Mouse (Mus musculus) kidney, postnatal 0 days (tissue): ENCODE measurements at regions not wholly inside any gene's neighbourhood (a gene's known extent, or its start where the extent isn't known, plus 50 kb on each side); places are given as distances from the start of the nearest gene placed in this dataset.

Experiments used
- ATAC-seq: fragments of 200-750 bp; cut with Nextera tagmentation; replicated peaks from 2 replicates; pipeline ENCODE4 v1.8.0; 2017; ENCODE audit warnings: low read depth, moderate number of reproducible peaks, moderate TSS enrichment, moderate library complexity; ENCODE audit not compliant: low FRiP score
- DNase-seq: peaks from one replicate; pipeline ENCODE4 v3.0.0-alpha.2; 2016; ENCODE audit warnings: low spot score
- H3K27ac ChIP-seq: fragments of 300-500 bp; sonication (generic); 2 replicates; pipeline ENCODE4 v1.5.1; 2014; ENCODE audit warnings: mild to moderate bottlenecking
- H3K27me3 ChIP-seq: fragments of 300-500 bp; sonication (generic); 2 replicates; pipeline ENCODE4 v1.6.1; 2014; ENCODE audit warnings: low read length, mixed read lengths; ENCODE audit not compliant: insufficient read depth
- H3K36me3 ChIP-seq: fragments of 300-500 bp; sonication (generic); 2 replicates; pipeline ENCODE4 v1.6.1; 2014; ENCODE audit warnings: low read length, mixed read lengths; ENCODE audit not compliant: insufficient read depth
- H3K4me1 ChIP-seq: fragments of 300-500 bp; sonication (generic); replicated peaks from 2 replicates; pipeline ENCODE4 v1.6.1; 2014; ENCODE audit warnings: antibody characterized with exemption, low read length, mixed read lengths; ENCODE audit not compliant: insufficient read depth
- H3K4me2 ChIP-seq: fragments of 300-500 bp; sonication (generic); 2 replicates; pipeline ENCODE4 v1.6.1; 2014; ENCODE audit warnings: mild to moderate bottlenecking, low read length, moderate library complexity, mixed read lengths
- H3K4me3 ChIP-seq: fragments of 300-500 bp; sonication (generic); replicated peaks from 2 replicates; pipeline ENCODE4 v1.5.1; 2014; ENCODE audit warnings: low read depth, low read length
- H3K9ac ChIP-seq: fragments of 300-500 bp; sonication (generic); 2 replicates; pipeline ENCODE4 v1.6.1; 2014; ENCODE audit warnings: low read depth, low read length
- H3K9me3 ChIP-seq: fragments of 300-500 bp; sonication (generic); replicated peaks from 2 replicates; pipeline ENCODE4 v1.6.1; 2016; ENCODE audit warnings: low read length, inconsistent platforms, mixed read lengths
- CTCF ChIP-seq: IDR thresholded peaks from 2 replicates; pipeline ENCODE4 v1.5.1; 2016; ENCODE audit warnings: antibody characterized with exemption, low read depth, mild to moderate bottlenecking, moderate library complexity
- WGBS: fragments of 180-500 bp; shearing (Covaris S2); extraction: QIAGEN DNeasy Blood & Tissue Kit; methylation state at CpG from one replicate; pipeline ENCODE4 v1.1.7; 2014; 5-methylcytosine and 5-hydroxymethylcytosine counted together

DNA sequence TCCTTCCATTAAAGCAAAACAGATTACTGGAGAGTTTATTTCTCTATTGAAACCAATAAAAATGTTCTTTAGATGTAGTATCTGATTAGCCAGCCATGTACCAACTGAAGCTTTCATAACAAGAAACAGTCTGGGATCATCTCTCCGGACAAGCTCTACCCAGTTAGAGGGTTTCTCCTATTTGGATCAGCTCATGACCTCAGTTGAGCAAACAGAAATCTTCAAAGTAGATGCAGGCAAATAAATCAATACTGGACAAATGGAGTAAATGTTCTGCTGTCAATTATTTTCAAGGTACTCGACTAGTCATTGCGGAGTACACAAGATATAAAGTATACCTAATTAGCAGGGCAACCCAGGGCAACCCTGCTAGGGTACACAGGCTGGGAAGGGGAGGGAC, 67.4 kb downstream of the Avpr1a start:
- DNase-seq (no peak), ATAC-seq (no peak)
- Histone ChIP-seq H3K4me1 (no peaks in the 10 kb centered on the region), H3K27me3 (no peaks in the 10 kb centered on the region), H3K4me2 (no peak overlapping the region), H3K27ac (no peak overlapping the region), H3K9ac (no peak overlapping the region), H3K9me3 (no peaks in the 10 kb centered on the region), H3K4me3 (no peak overlapping the region), H3K36me3 (no peaks in the 10 kb centered on the region)
- TF ChIP-seq CTCF, result no peak
- 85% methylated on average over 3 of the region's 3 CpGs for WGBS

DNA sequence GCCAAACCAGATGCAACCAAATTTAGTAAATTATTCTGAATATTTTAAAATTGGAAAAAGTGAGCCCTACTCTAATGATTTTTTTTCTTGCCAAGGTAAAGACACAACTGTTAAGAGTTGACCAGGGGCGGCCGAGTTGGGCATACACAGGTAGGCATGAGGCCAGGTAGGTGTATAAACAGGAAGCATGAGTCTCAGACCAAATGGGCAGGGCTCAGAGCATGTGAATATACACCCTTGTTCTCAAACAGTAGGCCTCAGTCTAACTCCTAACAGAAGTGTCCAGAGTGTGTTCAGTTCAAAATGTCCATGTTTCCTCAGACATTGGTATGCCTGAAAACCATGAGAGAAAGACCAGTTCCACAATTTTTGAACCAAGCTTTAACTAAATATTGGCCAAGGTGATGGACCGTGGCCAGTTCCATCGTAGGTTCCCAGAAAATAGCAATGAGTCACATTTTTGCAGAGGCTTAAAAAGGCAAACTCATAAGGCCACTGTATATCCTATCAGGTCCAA, 71.0 kb downstream of the Avpr1a start:
- no peak overlapping the region for H3K4me2 ChIP-seq
- 92% methylated on average over 4 of the region's 4 CpGs for WGBS
- TF ChIP-seq CTCF, result no peak
- H3K9ac ChIP-seq, result no peak overlapping the region
- ATAC-seq, result no peak
- no peak overlapping the region for H3K4me3 ChIP-seq
- H3K9me3 ChIP-seq, result no peaks in the 10 kb centered on the region
- H3K36me3 ChIP-seq, result no peaks in the 10 kb centered on the region
- DNase-seq, result no peak
- H3K27me3 ChIP-seq, result no peaks in the 10 kb centered on the region
- H3K27ac ChIP-seq, result no peak overlapping the region
- H3K4me1 ChIP-seq, result no peaks in the 10 kb centered on the region

DNA sequence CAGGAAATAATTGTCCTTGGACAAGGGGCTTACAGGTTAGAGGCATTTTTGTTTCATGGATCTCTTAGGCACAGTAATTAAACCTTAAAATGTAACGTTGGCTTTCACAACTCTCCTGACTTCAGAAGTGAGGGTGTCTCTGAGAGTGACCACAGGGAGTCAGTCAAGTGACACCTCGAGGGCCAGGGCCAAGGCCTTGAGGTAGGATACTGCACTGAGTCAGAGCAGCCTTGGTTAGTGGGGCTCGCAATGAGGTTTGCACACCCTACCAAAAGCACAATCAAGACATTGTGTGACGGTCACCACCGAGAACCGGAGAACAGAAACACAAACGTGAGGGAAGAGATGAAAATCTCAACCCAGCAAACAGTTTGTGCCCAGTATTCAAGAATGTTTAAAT, 71.7 kb downstream of the Avpr1a start:
- TF ChIP-seq CTCF, result no peak
- no peak for DNase-seq
- Histone ChIP-seq H3K9me3 (no peaks in the 10 kb centered on the region), H3K36me3 (no peaks in the 10 kb centered on the region), H3K4me2 (no peak overlapping the region), H3K4me3 (no peak overlapping the region), H3K27ac (no peak overlapping the region), H3K9ac (no peak overlapping the region), H3K27me3 (no peaks in the 10 kb centered on the region), H3K4me1 (no peaks in the 10 kb centered on the region)
- no peak for ATAC-seq
- WGBS, result 91% methylated on average over 7 of the region's 7 CpGs

DNA sequence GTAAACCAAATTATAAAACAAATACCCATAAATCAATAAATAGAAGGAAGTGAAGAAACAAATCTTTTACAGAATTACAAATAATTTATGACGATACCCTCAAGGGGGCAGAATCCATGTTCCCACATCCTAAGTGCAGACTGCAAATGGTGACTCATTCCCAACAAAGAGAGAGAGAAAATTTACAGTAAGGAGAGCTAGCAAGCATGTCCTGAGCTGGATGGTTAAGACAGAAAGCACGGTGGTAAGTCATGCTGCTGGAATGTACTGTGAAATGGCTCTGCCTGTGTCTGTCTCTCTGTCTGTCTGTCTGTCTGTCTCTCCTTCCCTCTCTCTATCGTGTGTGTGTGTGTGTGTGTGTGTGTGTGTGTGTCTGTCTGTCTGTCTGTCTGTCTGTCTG, 74.3 kb downstream of the Avpr1a start:
- ATAC-seq, result no peak; the same call in 1 of the 2 replicates
- peak; percentile 53 for DNase-seq
- Histone ChIP-seq H3K9me3 (no peaks in the 10 kb centered on the region), H3K4me1 (no peaks in the 10 kb centered on the region), H3K27ac (no peak overlapping the region), H3K9ac (no peak overlapping the region), H3K4me2 (no peak overlapping the region), H3K4me3 (no peak overlapping the region), H3K27me3 (no peaks in the 10 kb centered on the region), H3K36me3 (no peaks in the 10 kb centered on the region)
- 66% methylated on average over 3 of the region's 3 CpGs for WGBS
- no peak for TF ChIP-seq CTCF

DNA sequence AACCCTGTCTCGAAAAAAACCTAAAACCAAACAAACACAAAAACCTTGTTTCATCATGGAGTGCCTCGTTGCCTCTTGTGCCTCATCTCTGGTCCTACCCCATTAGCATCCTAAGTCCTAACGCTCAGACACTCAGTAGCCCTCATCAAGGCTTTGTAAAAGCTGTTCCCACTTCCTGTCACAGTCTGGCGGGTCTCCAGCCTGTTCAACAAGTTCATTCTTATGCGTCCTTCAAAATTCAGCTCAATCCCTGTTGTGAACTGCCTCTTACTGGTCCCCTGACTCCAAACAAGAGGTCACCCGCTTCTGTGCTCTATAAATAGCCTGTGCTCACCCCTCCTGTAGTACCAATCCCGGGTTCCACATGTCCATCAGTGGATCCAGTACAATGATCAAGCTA, 77.1 kb downstream of the Avpr1a start:
- 64% methylated on average over 7 of the region's 7 CpGs for WGBS
- no peaks in the 10 kb centered on the region for H3K9me3 ChIP-seq
- no peaks in the 10 kb centered on the region for H3K4me1 ChIP-seq
- peak; percentile 12 for DNase-seq
- H3K9ac ChIP-seq, result no peak overlapping the region
- H3K4me3 ChIP-seq, result no peak overlapping the region
- H3K4me2 ChIP-seq, result no peak overlapping the region
- ATAC-seq, result no peak
- no peaks in the 10 kb centered on the region for H3K36me3 ChIP-seq
- no peaks in the 10 kb centered on the region for H3K27me3 ChIP-seq
- TF ChIP-seq CTCF, result no peak
- no peak overlapping the region for H3K27ac ChIP-seq

DNA sequence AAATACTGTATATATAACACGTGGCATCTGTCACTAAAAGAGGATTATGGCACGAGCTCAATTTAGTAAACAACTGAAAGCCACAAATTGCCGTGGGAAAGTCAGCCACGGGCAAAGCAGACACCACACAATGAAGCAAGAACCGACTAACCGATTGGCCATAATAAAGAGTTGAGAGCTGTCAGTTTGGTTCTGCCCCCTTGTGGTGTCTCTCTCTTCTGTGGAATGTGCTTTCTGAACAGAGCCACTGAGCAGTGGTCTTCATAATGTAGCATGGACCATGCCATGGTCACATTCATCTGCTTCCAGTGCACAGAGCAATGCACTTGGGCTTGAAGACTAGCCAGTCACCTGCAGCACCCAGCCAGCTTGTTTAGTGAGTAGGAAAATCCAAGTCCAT, 77.5 kb downstream of the Avpr1a start:
- no peaks in the 10 kb centered on the region for H3K36me3 ChIP-seq
- H3K9me3 ChIP-seq, result no peaks in the 10 kb centered on the region
- H3K4me2 ChIP-seq, result no peak overlapping the region
- no peaks in the 10 kb centered on the region for H3K27me3 ChIP-seq
- H3K27ac ChIP-seq, result no peak overlapping the region
- H3K9ac ChIP-seq, result no peak overlapping the region
- H3K4me1 ChIP-seq, result no peaks in the 10 kb centered on the region
- H3K4me3 ChIP-seq, result no peak overlapping the region
- TF ChIP-seq CTCF, result peak; percentile 54
- DNase-seq (no peak), ATAC-seq (no peak)
- 84% methylated on average over 6 of the region's 6 CpGs for WGBS

DNA sequence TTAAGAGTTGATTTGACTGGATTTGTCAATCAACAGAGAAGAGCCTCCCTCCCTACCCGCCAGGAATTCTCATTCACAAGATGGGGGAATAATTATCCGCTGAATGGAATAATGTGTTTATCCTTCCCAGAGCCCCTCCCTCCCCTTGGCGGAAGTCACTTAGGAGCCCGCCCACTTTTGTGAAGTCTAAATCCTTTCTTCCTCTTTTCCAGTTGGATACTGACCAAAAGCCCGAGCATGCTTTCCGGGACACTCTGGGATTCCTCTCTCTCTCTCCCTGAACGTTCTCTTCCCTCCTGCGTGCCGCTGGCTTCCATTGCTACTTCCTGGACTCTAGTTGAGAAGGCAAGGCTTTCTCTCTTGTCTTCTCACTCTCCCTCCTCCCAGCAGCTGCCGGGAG, 79.9 kb downstream of the Avpr1a start:
- H3K4me1 ChIP-seq, result no peaks in the 10 kb centered on the region
- WGBS, result 86% methylated on average over 10 of the region's 10 CpGs
- no peak for ATAC-seq
- no peak for TF ChIP-seq CTCF
- H3K36me3 ChIP-seq, result no peaks in the 10 kb centered on the region
- no peaks in the 10 kb centered on the region for H3K9me3 ChIP-seq
- no peaks in the 10 kb centered on the region for H3K27me3 ChIP-seq
- no peak overlapping the region for H3K4me2 ChIP-seq
- no peak overlapping the region for H3K27ac ChIP-seq
- H3K4me3 ChIP-seq, result no peak overlapping the region
- no peak for DNase-seq
- H3K9ac ChIP-seq, result no peak overlapping the region
